Mouse (Mus musculus): Measurements from ENCODE around the gene Hecw2.

GRCm38 (mm10) chr1:53816353-53816752 is 378.6 kb downstream of the Hecw2 start:
- TF ChIP-seq CTCF (IDR thresholded peaks at IDR 0.05; ENCODE audit: borderline replicate concordance, insufficient read depth, low read length) (no peak), POLR2A (IDR thresholded peaks at IDR 0.05; ENCODE audit: low read depth, low read length) (no peak)
